Mouse (Mus musculus) hematopoietic multipotent progenitor cell, adult 10-12 weeks (in vitro differentiated cells): ENCODE data around the gene Selenov. TPM values are rescaled to one million over a fixed set of nuclear protein-coding genes. Genes with fewer than 3 reads are reported as not detected.

Experiments
- polyA plus RNA-seq: library from polyadenylated mRNA; stranded (reverse); fragments of >175 nt; gene quantifications from 2 replicates; pipeline ENCODE4 v1.2.3, GENCODE M21; 2012; ENCODE audit warnings: low replicate concordance

Gene Selenov
- not detected in 2 replicates for polyA plus RNA-seq

GRCm38 (mm10) chr7:28290638-28291590 lies at the start of gene Selenov:
Gene Selenov, minus strand, starts transcription at chr7:28291186.

GRCm38 (mm10) chr7:28338108-28338998 lies 47.4 kb upstream of the Selenov start, which contains the start of gene Supt5:
Gene Supt5, minus strand, starts transcription at chr7:28338746.

GRCm38 (mm10) chr7:28311926-28312543 lies 21.0 kb upstream of the Selenov start, which contains the start of gene Timm50:
Gene Timm50, minus strand, starts transcription at chr7:28312072.

GRCm38 (mm10) chr7:28301616-28302433 lies 10.8 kb upstream of the Selenov start, which contains the start of gene Dll3:
Gene Dll3, minus strand, starts transcription at chr7:28302238.

GRCm38 (mm10) chr7:28277615-28278278 lies 13.2 kb downstream of the Selenov start, which contains the start of gene Eid2b:
Gene Eid2b, plus strand, starts transcription at chr7:28277739.

GRCm38 (mm10) chr7:28267129-28268041 lies 23.6 kb downstream of the Selenov start, which contains the start of gene Eid2:
Gene Eid2, plus strand, starts transcription at chr7:28267881.

Other genes starting within 250 kb of the Selenov start
- 25.6 and 53.5 TPM in 2 replicates for gene Psmc4, start 241.1 kb downstream of the Selenov start, polyA plus RNA-seq
- gene Fcgbp, start 219.9 kb downstream of the Selenov start, polyA plus RNA-seq, result 0.03 TPM in 1 of 2 replicates, not detected in the other
- not detected in 2 replicates for gene 9530053A07Rik, start 161.7 kb downstream of the Selenov start, polyA plus RNA-seq
- gene Fbl, start 121.5 kb downstream of the Selenov start, polyA plus RNA-seq, result 125 and 197 TPM in 2 replicates
- 82.1 and 186 TPM in 2 replicates for gene Dyrk1b, start 111.7 kb downstream of the Selenov start, polyA plus RNA-seq
- gene Eid2, start 23.3 kb downstream of the Selenov start, polyA plus RNA-seq, result 5.3 and 17.3 TPM in 2 replicates
- 10.5 and 32.4 TPM in 2 replicates for gene Eid2b, start 13.4 kb downstream of the Selenov start, polyA plus RNA-seq
- not detected in 2 replicates for gene Dll3, start 11.1 kb upstream of the Selenov start, polyA plus RNA-seq
- gene Timm50, start 20.9 kb upstream of the Selenov start, polyA plus RNA-seq, result 54.8 and 107 TPM in 2 replicates
- gene Supt5, start 47.6 kb upstream of the Selenov start, polyA plus RNA-seq, result 77.8 and 140 TPM in 2 replicates
- gene Rps16, start 59.5 kb upstream of the Selenov start, polyA plus RNA-seq, result 312 and 2,158 TPM in 2 replicates
- gene Plekhg2, start 81.4 kb upstream of the Selenov start, polyA plus RNA-seq, result 115 and 200 TPM in 2 replicates
- 449 and 1,114 TPM in 2 replicates for gene Zfp36, start 89.1 kb upstream of the Selenov start, polyA plus RNA-seq
- 8.5 and 10.2 TPM in 2 replicates for gene Med29, start 101.5 kb upstream of the Selenov start, polyA plus RNA-seq
- gene Paf1, start 101.8 kb upstream of the Selenov start, polyA plus RNA-seq, result 122 and 137 TPM in 2 replicates
- 16.0 and 30.0 TPM in 2 replicates for gene Gmfg, start 146.3 kb upstream of the Selenov start, polyA plus RNA-seq
- 3.2 and 10.3 TPM in 2 replicates for gene Lrfn1, start 160.8 kb upstream of the Selenov start, polyA plus RNA-seq
- not detected in 2 replicates for gene Ifnl2, start 219.3 kb upstream of the Selenov start, polyA plus RNA-seq
- not detected in 2 replicates for gene Ifnl3, start 231.7 kb upstream of the Selenov start, polyA plus RNA-seq
- 1.4 TPM in 1 of 2 replicates, not detected in the other for gene Sycn, start 249.7 kb upstream of the Selenov start, polyA plus RNA-seq